Mouse (Mus musculus) neural tube, embryonic 14.5 days (tissue): ENCODE data around the gene Plcl2. TPM values are rescaled to one million over a fixed set of nuclear protein-coding genes. Genes with fewer than 3 reads are reported as not detected.

ENCODE experiments used
- ATAC-seq: fragments of 200-750 bp; cut with Nextera tagmentation; 2 replicates; pipeline ENCODE4 v1.8.0; 2017; ENCODE audit warnings: low read depth, mild to moderate bottlenecking, moderate TSS enrichment, moderate library complexity
- H3K27ac ChIP-seq: fragments of 300-500 bp; sonication (generic); 2 replicates; pipeline ENCODE4 v1.5.1; 2014; ENCODE audit warnings: low read depth, mild to moderate bottlenecking, control low read depth, low read length, moderate library complexity, mixed read lengths
- H3K27me3 ChIP-seq: fragments of 300-500 bp; sonication (generic); 2 replicates; pipeline ENCODE4 v1.6.1; 2014; ENCODE audit warnings: low read length; ENCODE audit not compliant: control insufficient read depth, insufficient read depth
- H3K36me3 ChIP-seq: fragments of 300-500 bp; sonication (generic); 2 replicates; pipeline ENCODE4 v1.6.1; 2014; ENCODE audit warnings: low read length, mixed read lengths; ENCODE audit not compliant: control insufficient read depth, insufficient read depth
- H3K4me1 ChIP-seq: fragments of 300-500 bp; sonication (generic); 2 replicates; pipeline ENCODE4 v1.6.1; 2014; ENCODE audit warnings: low read length; ENCODE audit not compliant: control insufficient read depth, insufficient read depth
- H3K4me2 ChIP-seq: fragments of 300-500 bp; sonication (generic); 2 replicates; pipeline ENCODE4 v1.6.1; 2014; ENCODE audit warnings: mild to moderate bottlenecking, low read depth, low read length, control low read depth
- H3K4me3 ChIP-seq: fragments of 300-500 bp; sonication (generic); 2 replicates; pipeline ENCODE4 v1.5.1; 2014; ENCODE audit warnings: low read depth, low read length, control low read depth, mixed read lengths
- H3K9ac ChIP-seq: fragments of 300-500 bp; sonication (generic); replicated peaks from 2 replicates; pipeline ENCODE4 v1.6.1; 2014; ENCODE audit warnings: low read depth, mild to moderate bottlenecking, control low read depth, low read length, mixed read lengths
- H3K9me3 ChIP-seq: fragments of 300-500 bp; sonication (generic); 2 replicates; pipeline ENCODE4 v1.6.1; 2016; ENCODE audit warnings: low read length; ENCODE audit not compliant: control insufficient read depth
- WGBS: fragments of 180-500 bp; shearing (Covaris S2); extraction: QIAGEN DNeasy Blood & Tissue Kit; methylation state at CpG from one replicate; pipeline ENCODE4 v1.1.7; 2014; 5-methylcytosine and 5-hydroxymethylcytosine counted together
- polyA plus RNA-seq: library from polyadenylated mRNA; unstranded; fragments of >200 nt; fragmentation: Nextera tagmentation; extraction: Ambion mirVana; gene quantifications from 2 replicates; pipeline ENCODE4 v1.2.1, GENCODE M21; 2014

The Plcl2 gene
- polyA plus RNA-seq, 1 experiment from 2014 or later, result 13.6 TPM

DNA sequence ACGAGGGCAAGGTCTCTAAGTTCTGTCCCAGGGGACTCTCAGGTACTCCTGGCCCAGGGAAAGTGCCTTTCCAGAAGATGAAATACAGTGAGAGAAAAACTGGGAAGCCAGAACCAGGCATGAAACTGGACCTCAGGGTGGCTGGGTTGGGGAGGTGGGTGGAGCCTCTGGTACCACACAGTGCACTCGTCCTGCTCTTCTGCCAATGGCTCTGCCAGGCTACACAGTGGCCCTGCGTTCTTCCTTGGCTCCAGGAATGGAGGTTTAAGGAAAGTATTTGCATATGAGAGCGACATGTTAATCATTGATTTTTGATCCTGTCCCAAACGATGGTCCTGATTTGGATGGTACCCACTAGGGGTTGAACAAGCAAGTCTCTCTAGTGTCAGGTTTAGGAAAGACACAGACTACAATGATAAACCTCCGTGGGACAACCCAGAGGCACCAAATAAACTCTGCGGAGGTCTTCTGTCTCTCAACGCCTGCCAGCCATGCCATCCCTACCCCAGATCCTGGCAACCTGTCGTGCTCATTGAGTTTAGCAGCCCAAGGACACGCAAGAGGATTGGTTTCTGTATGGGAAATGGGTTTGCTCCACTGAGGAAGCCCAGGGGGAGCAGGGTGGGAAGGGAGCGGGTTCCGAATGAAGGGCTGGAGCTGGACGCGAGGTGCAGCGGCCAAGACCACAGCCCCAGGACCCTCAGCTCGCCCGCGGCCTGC lies 988 bp upstream of the Plcl2 start:
- 15% methylated on average over 14 of the region's 18 CpGs for WGBS
- peaks cover 14% of the 10 kb centered on the region; the same call in 1 of the 2 replicates for H3K4me1 ChIP-seq
- H3K27me3 ChIP-seq, result no peaks in the 10 kb centered on the region; the same call in 1 of the 2 replicates
- H3K36me3 ChIP-seq, result no peaks in the 10 kb centered on the region
- H3K9me3 ChIP-seq, result no peaks in the 10 kb centered on the region
- no peak overlapping the region; the same call in 1 of the 2 replicates for H3K27ac ChIP-seq
- ATAC-seq, result peak; percentile 21
- H3K4me3 ChIP-seq, result peak overlapping the region; percentile 93
- H3K9ac ChIP-seq, result peak overlapping the region; percentile 85
- H3K4me2 ChIP-seq, result peak overlapping the region; percentile 67

DNA sequence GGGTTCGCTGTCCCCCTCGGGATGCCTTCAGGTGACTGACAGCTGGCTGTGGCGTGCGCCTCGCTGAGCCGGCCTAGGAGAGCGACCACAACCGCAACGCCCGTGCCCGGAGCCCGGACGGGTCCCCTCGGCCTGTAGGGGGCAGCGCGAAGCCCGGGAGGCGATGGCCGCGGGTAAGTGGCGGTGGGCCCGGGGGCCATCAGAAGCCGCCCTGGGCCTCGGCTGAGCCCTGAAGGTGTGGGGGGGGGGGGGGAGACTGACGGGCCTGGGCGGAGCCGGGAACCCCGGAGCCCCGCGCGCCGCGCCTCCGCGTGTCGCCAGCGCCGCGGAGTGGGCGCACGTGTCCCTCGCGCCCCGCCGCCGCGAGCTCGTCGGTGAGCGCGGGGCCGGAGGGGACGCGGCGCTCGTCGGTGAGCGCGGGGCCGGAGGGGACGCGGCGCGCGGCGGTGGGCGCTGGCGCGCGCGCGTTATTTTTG lies 390 bp upstream of the Plcl2 start:
- H3K27me3 ChIP-seq, result no peaks in the 10 kb centered on the region; the same call in 1 of the 2 replicates
- H3K9ac ChIP-seq, result peak overlapping the region; percentile 85
- no peaks in the 10 kb centered on the region for H3K9me3 ChIP-seq
- H3K27ac ChIP-seq, result peak overlapping the region; percentile 85
- H3K36me3 ChIP-seq, result no peaks in the 10 kb centered on the region
- peak overlapping the region; percentile 67 for H3K4me2 ChIP-seq
- 1% methylated on average over 38 of the region's 72 CpGs for WGBS
- H3K4me1 ChIP-seq, result peaks cover 14% of the 10 kb centered on the region; the same call in 1 of the 2 replicates
- peak overlapping the region; percentile 93 for H3K4me3 ChIP-seq
- ATAC-seq, result peak; percentile 88

DNA sequence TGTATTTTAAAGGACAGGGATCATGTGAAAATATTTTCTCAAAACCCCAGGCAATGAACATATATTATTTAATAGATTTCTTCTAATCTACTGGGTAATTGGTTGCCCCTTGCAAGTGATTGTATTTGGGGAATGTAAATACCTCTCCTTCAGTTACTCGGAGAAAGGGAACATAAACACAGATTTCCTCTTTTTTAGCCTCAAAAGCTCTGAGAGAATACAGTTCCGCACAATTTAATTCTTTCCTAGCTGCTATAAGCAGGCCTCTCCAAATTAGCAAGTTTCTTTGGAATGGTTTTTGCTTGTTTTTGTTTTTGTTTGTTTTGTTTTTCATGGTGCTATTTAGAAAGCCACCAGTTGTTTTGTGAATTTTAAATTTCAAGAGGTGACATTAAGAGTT lies 1.1 kb downstream of the Plcl2 start:
- Histone ChIP-seq H3K4me1 (peaks cover 14% of the 10 kb centered on the region; the same call in 1 of the 2 replicates), H3K27me3 (no peaks in the 10 kb centered on the region; the same call in 1 of the 2 replicates), H3K36me3 (no peaks in the 10 kb centered on the region), H3K27ac (peak overlapping the region; percentile 85; the same call in 1 of the 2 replicates), H3K4me2 (peak overlapping the region; percentile 67), H3K9me3 (no peaks in the 10 kb centered on the region), H3K9ac (peak overlapping the region; percentile 85), H3K4me3 (peak overlapping the region; percentile 93)
- ATAC-seq, result no peak
- WGBS, result 45% methylated on average over 2 of the region's 2 CpGs

DNA sequence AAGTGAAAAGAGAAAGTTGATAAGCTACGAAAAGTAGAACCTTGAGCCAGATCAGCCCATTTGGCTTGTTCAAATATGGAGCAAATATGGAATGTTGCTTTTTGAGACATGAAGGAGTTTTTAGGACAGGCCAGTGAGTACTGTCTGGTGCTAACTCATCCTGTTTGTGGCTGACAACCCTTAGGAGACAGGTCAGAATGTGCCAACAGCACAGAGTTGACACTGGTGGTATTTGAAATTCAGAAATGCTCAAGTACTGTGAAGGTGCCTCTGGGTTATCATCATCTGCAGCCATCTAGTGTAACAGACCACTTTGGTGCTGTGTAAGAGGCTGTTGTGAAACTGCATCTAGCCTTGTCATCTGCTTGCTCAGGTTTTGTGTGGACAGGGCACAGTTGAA lies 1.5 kb downstream of the Plcl2 start:
- no peak for ATAC-seq
- peaks cover 14% of the 10 kb centered on the region; the same call in 1 of the 2 replicates for H3K4me1 ChIP-seq
- H3K36me3 ChIP-seq, result no peaks in the 10 kb centered on the region
- H3K4me3 ChIP-seq, result peak overlapping the region; percentile 93
- H3K4me2 ChIP-seq, result peak overlapping the region; percentile 67
- no peaks in the 10 kb centered on the region for H3K9me3 ChIP-seq
- no peak overlapping the region for H3K27ac ChIP-seq
- H3K27me3 ChIP-seq, result no peaks in the 10 kb centered on the region; the same call in 1 of the 2 replicates
- WGBS, result 91% methylated on average over 1 of the region's 1 CpGs
- no peak overlapping the region for H3K9ac ChIP-seq

DNA sequence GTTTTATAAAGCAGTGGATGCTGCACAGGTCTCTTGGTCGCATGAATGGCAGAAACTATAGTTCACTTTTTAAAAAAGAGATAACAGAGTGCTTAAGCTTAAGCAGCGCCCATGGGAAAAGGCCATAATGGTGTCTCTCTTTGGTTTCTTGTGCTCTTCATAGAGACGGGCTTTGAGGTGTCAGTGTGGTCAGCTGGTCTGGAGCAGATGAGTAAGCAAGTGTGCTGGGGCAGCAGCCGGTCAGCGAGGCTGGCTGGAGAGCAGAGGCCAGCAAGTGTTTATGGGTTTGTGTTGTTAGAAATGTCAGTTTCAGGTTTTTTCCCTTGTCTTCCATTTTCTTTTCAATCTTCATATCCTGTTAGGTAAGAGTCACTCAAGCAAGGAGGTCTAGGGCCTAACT lies 3.0 kb downstream of the Plcl2 start:
- 85% methylated on average over 5 of the region's 5 CpGs for WGBS
- Histone ChIP-seq H3K9me3 (no peaks in the 10 kb centered on the region), H3K4me1 (peaks cover 14% of the 10 kb centered on the region; the same call in 1 of the 2 replicates), H3K4me3 (no peak overlapping the region), H3K9ac (no peak overlapping the region), H3K4me2 (no peak overlapping the region), H3K36me3 (no peaks in the 10 kb centered on the region), H3K27me3 (no peaks in the 10 kb centered on the region; the same call in 1 of the 2 replicates), H3K27ac (no peak overlapping the region)
- ATAC-seq, result no peak

DNA sequence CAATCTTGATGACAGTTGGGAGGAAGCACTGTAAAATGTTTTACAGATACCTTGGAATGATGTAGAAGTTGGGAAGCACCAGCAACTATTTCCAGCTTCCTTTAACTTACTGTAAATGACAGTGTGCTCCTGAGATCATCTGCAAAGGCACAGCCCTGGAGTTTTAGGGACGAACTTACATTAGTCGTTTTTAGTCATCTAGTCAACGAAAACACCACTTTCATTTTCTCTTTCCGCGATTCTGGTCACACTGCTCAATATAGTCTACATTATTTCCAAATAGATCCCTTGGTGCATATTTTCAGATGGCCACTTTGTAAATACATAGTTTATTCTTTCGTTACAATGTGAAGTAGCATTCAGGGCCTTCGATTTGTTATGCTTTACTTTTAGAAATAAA lies 3.6 kb downstream of the Plcl2 start:
- Histone ChIP-seq H3K4me1 (peaks cover 14% of the 10 kb centered on the region; the same call in 1 of the 2 replicates), H3K27ac (no peak overlapping the region), H3K9me3 (no peaks in the 10 kb centered on the region), H3K27me3 (no peaks in the 10 kb centered on the region; the same call in 1 of the 2 replicates), H3K36me3 (no peaks in the 10 kb centered on the region), H3K4me3 (no peak overlapping the region), H3K9ac (no peak overlapping the region), H3K4me2 (no peak overlapping the region)
- 91% methylated on average over 7 of the region's 7 CpGs for WGBS
- ATAC-seq, result no peak

DNA sequence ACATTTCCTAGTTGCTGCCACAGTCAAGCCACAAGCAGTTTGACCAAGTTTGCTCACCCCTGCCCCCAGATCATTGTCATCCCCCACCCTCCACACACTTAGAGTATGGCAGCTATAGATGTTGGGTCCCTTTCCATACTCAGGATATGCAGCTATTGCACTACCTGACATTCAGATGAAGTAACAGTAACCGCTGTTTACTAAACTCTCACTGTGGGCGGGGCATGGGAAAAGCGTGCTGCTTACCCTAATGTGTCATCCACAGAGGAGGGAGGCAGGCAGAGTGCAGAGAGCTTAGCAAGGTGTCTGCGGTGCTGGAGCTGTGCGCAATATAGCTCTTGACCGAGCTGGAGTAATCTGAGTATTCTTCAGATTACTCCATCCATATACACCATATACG lies 4.2 kb downstream of the Plcl2 start:
- Histone ChIP-seq H3K4me1 (peaks cover 14% of the 10 kb centered on the region; the same call in 1 of the 2 replicates), H3K36me3 (no peaks in the 10 kb centered on the region), H3K27ac (no peak overlapping the region), H3K9ac (no peak overlapping the region), H3K9me3 (no peaks in the 10 kb centered on the region), H3K27me3 (no peaks in the 10 kb centered on the region; the same call in 1 of the 2 replicates), H3K4me3 (no peak overlapping the region), H3K4me2 (no peak overlapping the region)
- 96% methylated on average over 7 of the region's 7 CpGs for WGBS
- ATAC-seq, result no peak

DNA sequence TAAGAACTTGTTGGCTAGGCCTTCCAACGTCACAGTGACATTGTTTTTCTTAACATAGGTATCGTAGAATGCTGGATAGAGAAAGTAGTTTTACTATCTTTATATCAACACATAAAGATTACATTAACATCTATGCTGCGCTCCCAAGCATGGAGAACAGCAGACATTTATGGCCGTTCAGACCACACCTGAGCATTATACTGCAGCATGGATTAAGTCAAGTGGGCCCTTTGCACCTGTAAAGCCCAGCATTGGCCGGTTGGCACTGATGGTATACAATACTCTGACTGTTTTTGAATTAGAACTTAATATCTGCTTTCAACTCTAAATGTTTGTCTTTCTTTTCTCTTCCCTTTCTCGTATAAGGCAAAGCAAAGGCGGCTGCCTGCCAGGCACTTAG lies 4.8 kb downstream of the Plcl2 start:
- H3K27ac ChIP-seq, result no peak overlapping the region
- no peak overlapping the region for H3K4me2 ChIP-seq
- no peak for ATAC-seq
- no peaks in the 10 kb centered on the region for H3K9me3 ChIP-seq
- H3K4me3 ChIP-seq, result no peak overlapping the region
- H3K4me1 ChIP-seq, result peaks cover 14% of the 10 kb centered on the region; the same call in 1 of the 2 replicates
- no peak overlapping the region for H3K9ac ChIP-seq
- WGBS, result 90% methylated on average over 7 of the region's 7 CpGs
- H3K27me3 ChIP-seq, result no peaks in the 10 kb centered on the region; the same call in 1 of the 2 replicates
- no peaks in the 10 kb centered on the region for H3K36me3 ChIP-seq

DNA sequence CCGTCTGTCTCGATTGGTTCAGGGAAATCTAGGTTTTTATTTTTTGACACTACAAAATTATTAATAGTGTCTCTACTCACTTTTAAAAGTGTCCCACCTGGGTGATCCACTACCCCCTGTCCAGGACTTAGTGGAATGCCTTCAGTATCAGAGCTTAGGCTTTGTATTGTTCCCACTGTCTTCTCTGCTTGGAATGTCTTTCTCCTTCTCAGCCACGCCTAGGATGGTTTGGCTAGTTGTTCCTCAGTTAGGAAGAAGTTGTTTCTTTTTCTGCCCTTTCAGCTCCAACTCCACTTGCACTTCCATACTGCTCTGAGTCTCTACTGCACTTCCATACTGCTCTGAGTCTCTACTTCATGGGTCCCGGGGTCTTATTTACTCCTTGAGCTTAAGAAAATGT lies 6.7 kb downstream of the Plcl2 start:
- WGBS, result 73% methylated on average over 4 of the region's 4 CpGs

More for the DNA sequence above, 6.7 kb downstream of the Plcl2 start:
- no peak overlapping the region for H3K27ac ChIP-seq
- no peak for ATAC-seq
- no peaks in the 10 kb centered on the region for H3K27me3 ChIP-seq
- H3K36me3 ChIP-seq, result no peaks in the 10 kb centered on the region
- peaks cover 5% of the 10 kb centered on the region; the same call in 1 of the 2 replicates for H3K4me1 ChIP-seq
- H3K9me3 ChIP-seq, result no peaks in the 10 kb centered on the region
- H3K9ac ChIP-seq, result no peak overlapping the region
- H3K4me3 ChIP-seq, result no peak overlapping the region
- no peak overlapping the region for H3K4me2 ChIP-seq
